Mouse (Mus musculus): ENCODE results near the gene Myadm.
"Not testable (repeated sequence)": the region's sequence is repeated elsewhere in the genome, so short reads cannot be mapped to it uniquely, and the experiment has no call there.

Gene Myadm

GRCm38 (mm10) chr7:3290257-3291033 is 1.6 kb downstream of the Myadm start:
- DNase-seq (ENCODE audit: inconsistent ontology term): peak; percentile 98

GRCm38 (mm10) chr7:3291197-3291596 is 2.3 kb downstream of the Myadm start:
- peak; percentile 36 for DNase-seq (ENCODE audit: inconsistent ontology term)

DNA sequence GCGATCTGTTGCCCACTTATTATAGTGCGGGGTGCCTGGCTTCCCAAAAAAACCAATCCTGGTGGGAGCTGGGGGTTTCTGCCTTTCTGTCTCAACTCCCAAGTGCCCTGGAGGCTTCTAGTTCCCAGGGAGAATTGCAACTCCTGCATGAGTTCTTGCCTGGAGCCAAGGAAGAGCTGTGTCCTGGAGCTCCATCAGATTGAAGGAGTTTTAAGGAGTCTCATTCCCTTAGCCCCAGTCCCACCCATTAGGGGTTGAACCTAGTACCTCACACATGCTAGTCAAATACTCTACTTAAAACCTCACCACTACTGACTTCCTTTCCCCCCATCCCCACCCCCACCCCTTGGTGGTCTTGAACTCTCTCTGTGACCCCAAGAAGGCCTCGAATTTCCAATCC is 2.9 kb downstream of the Myadm start:
- no peak for DNase-seq (ENCODE audit: inconsistent ontology term)

DNA sequence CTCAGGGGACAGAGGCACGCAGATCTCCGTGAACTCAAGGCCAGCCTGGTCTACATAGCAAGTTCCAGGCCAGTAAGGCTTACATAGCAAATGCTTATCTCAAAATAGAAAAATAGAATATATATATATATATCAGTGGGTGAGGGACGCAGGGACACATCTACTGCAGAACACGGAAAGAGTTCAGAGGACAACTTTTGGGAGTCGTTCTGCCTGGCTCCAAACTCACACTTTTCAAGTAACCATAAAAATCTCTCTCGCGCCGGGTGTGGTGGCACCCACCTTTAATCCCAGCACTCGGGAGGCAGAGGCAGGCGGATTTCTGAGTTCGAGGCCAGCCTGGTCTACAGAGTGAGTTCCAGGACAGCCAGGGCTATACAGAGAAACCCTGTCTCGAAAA is 3.4 kb downstream of the Myadm start:
- not testable (repeated sequence) for DNase-seq (ENCODE audit: inconsistent ontology term)

DNA sequence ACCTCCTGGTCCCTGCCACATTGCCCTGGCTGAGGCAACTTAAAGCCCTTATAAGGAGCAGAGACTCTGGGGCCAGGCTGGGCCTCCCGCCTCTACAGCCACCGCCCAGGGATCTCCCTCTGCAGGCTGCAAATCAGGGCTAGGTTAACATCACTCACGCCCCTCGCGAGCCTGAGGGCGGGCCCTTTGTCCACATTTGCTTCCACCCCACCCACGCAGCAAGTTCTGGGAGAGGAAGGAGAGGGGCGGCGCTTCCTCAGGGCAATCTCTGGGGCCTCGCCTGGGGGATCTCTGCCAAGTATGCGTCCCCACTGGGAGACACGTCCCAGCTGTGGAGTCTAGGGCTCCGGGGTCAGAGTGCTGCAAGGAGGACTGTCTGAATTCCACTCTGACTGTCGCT is 3.9 kb downstream of the Myadm start:
- peak; percentile 96 for DNase-seq (ENCODE audit: inconsistent ontology term)

DNA sequence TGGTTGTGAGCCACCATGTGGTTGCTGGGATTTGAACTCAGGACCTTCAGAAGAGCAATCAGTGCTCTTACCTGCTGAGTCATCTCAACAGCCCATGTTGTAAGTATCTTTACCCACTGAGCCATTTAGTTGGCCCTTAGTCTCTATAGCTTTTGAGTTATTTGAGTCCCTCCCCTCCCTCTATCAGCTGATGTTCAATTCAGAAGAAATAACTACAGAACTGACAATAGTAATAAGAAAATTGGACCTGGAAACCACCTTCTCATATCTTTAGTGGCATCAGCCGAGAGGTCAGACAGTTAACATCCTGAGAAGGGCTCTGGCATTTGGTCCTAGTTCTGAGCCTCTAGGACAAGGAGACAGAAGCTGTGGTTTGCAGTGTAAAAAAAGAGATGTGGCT is 5.9 kb downstream of the Myadm start:
- no peak for DNase-seq (ENCODE audit: inconsistent ontology term)

DNA sequence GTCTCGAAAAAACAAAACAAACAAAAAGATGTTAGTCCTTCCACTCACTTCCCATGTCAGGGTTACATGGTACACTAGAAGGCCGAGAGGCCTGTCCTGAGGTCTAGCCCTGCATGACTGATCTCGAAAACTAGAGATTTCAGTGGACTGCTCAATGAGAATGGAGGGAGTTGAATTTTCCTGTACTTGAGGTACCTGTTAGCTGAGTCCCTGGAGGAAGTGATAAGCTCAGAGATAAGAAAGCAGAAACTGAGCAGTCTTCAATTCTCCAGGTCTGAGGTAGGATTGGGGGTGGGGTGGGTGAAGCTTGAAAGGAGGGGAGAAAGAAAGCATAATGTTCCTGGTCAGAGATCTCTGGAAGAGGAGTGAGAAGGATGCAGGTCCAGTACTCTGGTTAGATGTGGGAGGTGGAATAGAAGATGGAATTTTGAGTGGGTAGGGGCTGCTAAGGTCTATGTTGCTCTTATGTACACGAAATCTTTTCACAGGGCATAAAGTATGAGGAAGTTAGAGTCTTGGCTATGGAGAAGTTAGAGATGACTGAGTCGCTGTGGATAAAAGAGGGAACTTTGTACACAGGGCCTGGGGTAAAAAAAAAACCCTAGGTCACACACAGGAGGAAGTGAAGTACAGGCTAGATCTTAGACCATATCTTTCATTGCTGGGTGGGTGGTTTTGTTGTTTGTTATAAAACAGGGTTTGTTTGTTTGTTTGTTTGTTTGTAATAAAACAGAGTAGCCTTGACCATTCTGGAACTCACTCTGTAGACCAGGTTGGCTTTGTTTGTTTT is 6.6 kb downstream of the Myadm start:
- DNase-seq (ENCODE audit: inconsistent ontology term): no peak

DNA sequence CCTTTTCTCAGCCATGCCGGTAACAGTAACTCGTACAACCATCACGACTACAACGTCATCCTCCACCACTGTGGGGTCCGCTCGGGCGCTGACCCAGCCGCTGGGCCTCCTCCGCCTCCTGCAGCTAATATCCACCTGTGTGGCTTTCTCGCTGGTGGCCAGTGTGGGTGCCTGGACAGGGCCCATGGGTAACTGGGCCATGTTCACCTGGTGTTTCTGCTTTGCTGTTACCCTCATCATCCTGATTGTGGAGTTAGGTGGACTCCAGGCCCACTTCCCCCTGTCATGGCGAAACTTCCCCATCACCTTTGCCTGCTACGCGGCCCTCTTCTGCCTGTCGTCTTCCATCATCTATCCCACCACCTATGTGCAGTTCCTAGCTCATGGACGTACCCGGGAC is 7.8 kb downstream of the Myadm start:
- DNase-seq (ENCODE audit: inconsistent ontology term): no peak

GRCm38 (mm10) chr7:3299941-3300617 is 11.2 kb downstream of the Myadm start:
- DNase-seq (ENCODE audit: inconsistent ontology term): no peak

DNA sequence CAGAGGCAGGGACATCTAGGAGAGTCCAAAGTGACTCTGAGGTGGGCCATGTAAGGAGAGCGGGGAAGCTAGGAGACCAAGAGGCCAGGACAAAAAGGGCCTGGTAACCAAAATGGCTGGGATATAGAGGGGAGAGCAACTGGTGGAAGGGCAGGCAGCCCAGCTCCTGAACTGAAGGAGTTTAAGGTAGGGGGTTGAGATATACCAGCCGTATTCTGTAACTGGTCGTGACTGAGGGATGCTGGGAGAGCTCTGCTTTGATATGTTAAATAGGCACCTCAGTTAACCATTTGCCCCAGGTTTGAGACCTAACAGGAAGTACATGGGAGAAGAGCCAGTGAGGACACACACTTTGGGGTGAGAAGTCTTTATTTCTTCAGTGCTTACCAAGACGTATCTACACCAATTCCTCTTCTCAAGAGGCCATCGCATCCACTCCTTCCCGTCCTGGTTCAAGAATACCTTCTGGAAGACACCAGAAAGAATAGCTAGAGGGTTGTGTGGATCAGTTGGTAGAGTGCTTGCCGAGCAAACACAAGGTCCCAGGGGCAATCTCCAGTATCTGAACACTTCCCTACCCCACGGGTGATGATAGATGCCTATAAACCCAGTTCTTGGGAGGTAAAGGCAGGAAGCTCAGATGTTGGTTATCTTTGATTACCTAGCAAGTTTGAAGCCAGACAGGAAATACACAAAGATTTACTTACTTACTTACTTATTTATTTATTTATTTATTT is 12.2 kb downstream of the Myadm start:
- no peak for DNase-seq (ENCODE audit: inconsistent ontology term)

DNA sequence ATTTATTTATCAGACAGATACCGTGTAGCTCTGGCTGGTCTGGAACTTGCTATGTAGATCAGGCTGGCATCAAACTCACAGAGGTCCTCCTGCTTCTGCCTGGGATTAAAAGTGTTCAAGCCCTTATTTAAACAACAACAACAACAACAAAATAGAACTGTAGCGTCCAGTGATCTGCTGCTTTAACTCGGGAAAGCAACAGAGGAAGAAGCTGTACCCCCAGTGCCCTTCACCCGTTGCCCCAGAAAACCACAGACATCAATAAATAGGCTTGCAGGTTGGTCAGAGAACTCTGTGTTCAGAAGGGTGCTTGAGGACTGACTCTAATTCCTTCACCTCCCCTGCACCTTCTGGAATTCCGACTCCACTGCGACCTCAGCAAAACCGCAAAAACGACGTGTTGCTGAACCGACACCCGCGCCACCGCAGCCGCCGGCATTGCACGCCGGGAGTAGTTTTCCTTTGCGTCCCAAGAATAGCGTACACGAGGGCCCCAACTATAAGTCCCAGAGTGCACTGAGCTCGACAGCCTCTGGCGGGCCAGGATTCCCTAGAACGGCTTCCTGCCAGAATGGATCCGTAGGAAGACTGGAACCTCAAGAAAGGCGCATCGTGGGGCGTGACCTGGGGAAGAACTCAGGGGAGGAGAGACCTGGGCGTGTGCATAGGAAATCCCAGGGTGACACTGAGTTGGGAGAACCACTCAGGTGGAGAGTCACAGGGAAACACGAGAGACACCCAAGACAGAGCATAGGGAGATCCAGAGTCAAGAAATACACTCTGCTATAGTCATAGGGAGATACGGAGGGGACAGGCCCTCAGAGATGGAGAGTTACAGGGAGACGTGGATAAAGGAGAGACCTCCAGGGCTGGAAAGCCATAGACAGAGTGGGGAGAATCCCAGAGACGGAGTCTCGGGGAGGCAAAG is 13.0 kb downstream of the Myadm start:
- DNase-seq (ENCODE audit: inconsistent ontology term): peak; percentile 56

GRCm38 (mm10) chr7:3302556-3303275 is 13.8 kb downstream of the Myadm start:
- DNase-seq (ENCODE audit: inconsistent ontology term): peak; percentile 49

- peak; percentile 69 for DNase-seq (ENCODE audit: inconsistent ontology term)
These were observed 14.4 kb downstream of the Myadm start for GRCm38 (mm10) chr7:3303276-3303781.

DNA sequence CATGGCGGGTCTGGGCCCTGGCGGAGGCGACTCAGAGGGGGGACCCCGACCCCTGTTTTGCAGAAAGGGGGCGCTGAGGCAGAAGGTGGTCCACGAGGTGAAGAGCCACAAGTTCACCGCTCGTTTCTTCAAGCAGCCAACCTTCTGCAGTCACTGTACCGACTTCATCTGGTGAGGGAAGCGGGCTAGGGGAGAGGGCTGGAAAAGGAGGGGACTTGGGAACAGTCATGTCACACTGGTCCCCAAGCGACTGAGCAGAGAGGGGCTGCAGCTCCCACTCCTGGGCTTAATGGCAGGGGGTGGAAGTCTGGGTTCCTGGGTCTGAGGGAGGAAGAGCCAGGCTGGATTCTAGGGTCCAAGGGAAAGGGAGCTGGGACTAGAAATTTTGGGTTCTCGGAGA is 14.9 kb downstream of the Myadm start:
- DNase-seq (ENCODE audit: inconsistent ontology term): no peak

DNA sequence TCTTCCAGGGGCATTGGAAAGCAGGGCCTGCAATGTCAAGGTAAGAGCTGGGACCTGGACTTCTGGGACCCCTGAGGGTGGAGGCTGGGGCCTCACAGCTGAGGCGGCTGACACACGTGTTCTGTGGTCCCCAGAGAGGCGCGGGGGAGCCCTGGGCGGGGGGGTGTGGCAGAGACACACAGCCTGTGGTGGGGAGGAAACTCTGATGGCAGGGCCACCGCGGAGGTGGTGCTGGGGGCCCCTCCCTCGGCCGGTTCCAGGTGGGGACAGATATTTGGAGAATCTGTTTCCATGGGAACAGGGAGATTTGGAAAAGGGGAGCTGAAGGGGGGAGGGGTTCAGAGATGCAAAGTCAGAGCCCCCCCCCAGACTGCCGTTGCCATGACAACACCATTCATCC is 15.4 kb downstream of the Myadm start:
- DNase-seq (ENCODE audit: inconsistent ontology term): no peak

DNA sequence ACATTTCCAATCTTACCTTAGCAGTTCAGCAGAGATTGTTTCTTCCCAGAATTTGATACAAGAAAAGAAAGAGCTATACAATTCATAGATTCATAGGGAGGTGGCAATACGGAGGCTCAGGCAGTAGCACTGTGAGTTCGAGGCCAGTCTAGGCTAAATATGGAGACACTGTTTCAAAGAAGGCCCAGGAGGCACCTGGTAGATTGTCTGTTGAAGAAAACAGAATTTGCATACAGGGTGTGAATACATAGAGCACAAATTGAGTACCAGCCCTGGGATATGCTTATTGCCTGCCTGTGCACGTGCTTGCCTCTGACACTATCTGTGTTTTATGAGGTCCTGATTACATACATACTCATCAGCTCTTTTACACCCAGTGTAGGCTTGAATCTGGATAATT is 17.5 kb downstream of the Myadm start:
- no peak for DNase-seq (ENCODE audit: inconsistent ontology term)

- DNase-seq (ENCODE audit: inconsistent ontology term): no peak
These were observed 19.8 kb downstream of the Myadm start for GRCm38 (mm10) chr7:3308646-3309045.

DNA sequence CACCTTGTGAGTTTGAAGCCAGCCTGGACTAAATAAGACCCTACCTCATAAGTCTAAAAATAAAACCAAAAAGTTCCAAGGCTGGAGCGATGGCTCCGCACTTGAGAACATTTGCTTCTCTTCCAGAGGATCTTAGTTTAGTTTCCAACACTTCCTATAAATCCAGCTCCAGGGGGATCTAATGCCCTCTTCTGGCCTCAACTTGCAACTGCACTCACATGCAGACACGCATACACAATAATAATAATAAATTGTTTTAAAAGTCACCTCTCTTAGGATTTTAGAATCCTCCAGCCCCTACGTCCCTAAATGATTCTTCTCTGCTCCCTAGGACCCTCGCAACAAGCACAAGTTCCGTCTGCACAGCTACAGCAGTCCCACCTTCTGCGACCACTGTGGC is 21.4 kb downstream of the Myadm start:
- no peak for DNase-seq (ENCODE audit: inconsistent ontology term)

DNA sequence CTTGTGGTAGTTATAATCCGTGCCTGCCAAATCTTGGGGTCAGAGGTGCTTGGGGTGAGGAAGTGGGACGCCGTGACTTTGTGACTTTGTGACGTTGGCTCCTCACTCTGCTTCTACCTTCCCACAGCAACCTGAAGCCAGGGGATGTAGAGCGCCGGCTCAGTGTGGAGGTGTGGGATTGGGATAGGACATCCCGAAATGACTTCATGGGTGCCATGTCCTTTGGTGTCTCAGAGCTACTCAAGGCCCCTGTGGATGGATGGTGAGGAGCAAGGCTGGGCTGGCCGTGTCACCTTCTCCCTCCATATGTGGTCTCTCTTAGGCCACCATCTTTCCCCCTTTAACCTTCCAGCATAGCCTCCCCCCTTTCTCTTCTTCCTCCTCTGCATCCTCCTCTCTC is 24.7 kb downstream of the Myadm start:
- DNase-seq (ENCODE audit: inconsistent ontology term): no peak

GRCm38 (mm10) chr7:3314121-3314520 is 25.2 kb downstream of the Myadm start:
- no peak for DNase-seq (ENCODE audit: inconsistent ontology term)

Measured in Muller cell, postnatal 12 days (primary cell).